Mouse (Mus musculus) CH12.LX (cell line): ENCODE data around the gene Cers6. TPM values are rescaled to one million over a fixed set of nuclear protein-coding genes. Genes with fewer than 3 reads are reported as not detected.

Experiments used
- DNase-seq: peaks from one replicate; pipeline ENCODE4 v3.0.0-alpha.2; 2013; ENCODE audit errors: extremely low read depth
- H3K27ac ChIP-seq: 2 replicates; pipeline ENCODE4 v1.5.1; 2012; ENCODE audit warnings: low read depth, mild to moderate bottlenecking, control low read depth, moderate library complexity; ENCODE audit not compliant: insufficient read depth
- H3K27me3 ChIP-seq: replicated peaks from 2 replicates; pipeline ENCODE3; 2012; ENCODE audit warnings: inconsistent platforms
- H3K36me3 ChIP-seq, 2 experiments: replicated peaks in 1 of 2; 2 replicates each; pipeline versions ENCODE3 to v1.6.1; 2012; ENCODE audit warnings: inconsistent platforms in 1 of 2, low read length in 1 of 2, mild to moderate bottlenecking in 1 of 2, mixed read lengths in 1 of 2, moderate library complexity in 1 of 2; ENCODE audit not compliant: control insufficient read depth in 1 of 2, insufficient read depth in 1 of 2
- H3K4me1 ChIP-seq, 2 experiments: 2 replicates each; pipeline ENCODE4 v1.6.1; 2012; ENCODE audit warnings: inconsistent platforms in 1 of 2, moderate library complexity in 1 of 2; ENCODE audit not compliant: insufficient read depth in 2 of 2, control insufficient read depth in 1 of 2
- H3K4me2 ChIP-seq: 2 replicates; pipeline ENCODE4 v1.6.1; 2012; ENCODE audit warnings: low read depth, mild to moderate bottlenecking, control low read depth; ENCODE audit not compliant: poor library complexity, insufficient read depth, severe bottlenecking
- H3K4me3 ChIP-seq, 3 experiments: fragments of 150-350 bp in 1 of 3; sonication (generic) in 1 of 3; replicated peaks in 1 of 3; 2 replicates each; pipeline versions ENCODE3 to v1.5.1; 2011 to 2012; ENCODE audit warnings: low read depth in 2 of 3, low read length in 2 of 3, mild to moderate bottlenecking in 2 of 3, moderate library complexity in 2 of 3, control low read depth in 1 of 3, improper control_type of control experiment in 1 of 3, inconsistent platforms in 1 of 3, mixed read lengths in 1 of 3; ENCODE audit not compliant: poor library complexity in 1 of 3
- H3K79me2 ChIP-seq: replicated peaks from 2 replicates; pipeline ENCODE4 v1.6.1; 2012; ENCODE audit warnings: mild to moderate bottlenecking, moderate library complexity; ENCODE audit not compliant: control insufficient read depth, poor library complexity, insufficient read depth, severe bottlenecking; ENCODE audit errors: extremely low read depth
- H3K9ac ChIP-seq: 2 replicates; pipeline ENCODE4 v1.6.1; 2012; ENCODE audit warnings: low read depth, mild to moderate bottlenecking, control low read depth, moderate library complexity; ENCODE audit not compliant: insufficient read depth
- H3K9me3 ChIP-seq: replicated peaks from 2 replicates; pipeline ENCODE3; 2012; ENCODE audit warnings: low read length, inconsistent platforms, mixed read lengths
- CHD1 ChIP-seq: IDR thresholded peaks from 2 replicates; pipeline ENCODE4 v1.6.1; 2012; ENCODE audit warnings: low read depth, low read length, improper control_type of control experiment, inconsistent platforms
- CTCF ChIP-seq, 2 experiments: IDR thresholded peaks in 1 of 2; conservative IDR thresholded peaks in 1 of 2; 2 replicates each; pipeline ENCODE4 v1.5.1; 2011 to 2012; ENCODE audit warnings: low read depth in 2 of 2, low read length in 2 of 2, improper control_type of control experiment in 1 of 2, inconsistent platforms in 1 of 2, mild to moderate bottlenecking in 1 of 2, moderate library complexity in 1 of 2
- ELF1 ChIP-seq: IDR thresholded peaks from 2 replicates; pipeline ENCODE4 v1.6.1; 2014; ENCODE audit warnings: low read depth, mild to moderate bottlenecking, inconsistent platforms, low read length, improper control_type of control experiment
- ETS1 ChIP-seq: conservative IDR thresholded peaks from 2 replicates; pipeline ENCODE4 v1.6.1; 2012; ENCODE audit warnings: low read depth, mild to moderate bottlenecking, inconsistent platforms, low read length, improper control_type of control experiment, moderate library complexity
- HCFC1 ChIP-seq: IDR thresholded peaks from 2 replicates; pipeline ENCODE4 v1.6.1; 2012; ENCODE audit warnings: low read depth, mild to moderate bottlenecking, inconsistent platforms, low read length, improper control_type of control experiment
- IRF4 ChIP-seq: IDR thresholded peaks from 2 replicates; pipeline ENCODE4 v1.6.1; 2014; ENCODE audit warnings: low read depth, mild to moderate bottlenecking, inconsistent platforms, low read length, improper control_type of control experiment
- JUN ChIP-seq: IDR thresholded peaks from 2 replicates; pipeline ENCODE4 v1.6.1; 2011; ENCODE audit warnings: low read depth, mild to moderate bottlenecking, low read length, improper control_type of control experiment, moderate library complexity; ENCODE audit not compliant: insufficient read depth
- JUND ChIP-seq: conservative IDR thresholded peaks from 2 replicates; pipeline ENCODE4 v1.6.1; 2011; ENCODE audit warnings: low read depth, low read length, improper control_type of control experiment
- MAFK ChIP-seq: IDR thresholded peaks from 2 replicates; pipeline ENCODE4 v1.6.1; 2011; ENCODE audit warnings: low read length, improper control_type of control experiment; ENCODE audit not compliant: insufficient replicate concordance
- MAX ChIP-seq: IDR thresholded peaks from 2 replicates; pipeline ENCODE4 v1.6.1; 2011; ENCODE audit warnings: low read length, improper control_type of control experiment
- MEF2A ChIP-seq: IDR thresholded peaks from 2 replicates; pipeline ENCODE4 v1.6.1; 2014; ENCODE audit warnings: low read depth, mild to moderate bottlenecking, inconsistent platforms, low read length, improper control_type of control experiment, borderline replicate concordance
- MXI1 ChIP-seq: IDR thresholded peaks from 2 replicates; pipeline ENCODE4 v1.6.1; 2011; ENCODE audit warnings: mild to moderate bottlenecking, low read depth, low read length, improper control_type of control experiment
- MYC ChIP-seq: IDR thresholded peaks from 2 replicates; pipeline ENCODE4 v1.6.1; 2011; ENCODE audit warnings: low read depth, mild to moderate bottlenecking, improper control_type of control experiment, low read length
- NELFE ChIP-seq: IDR thresholded peaks from 2 replicates; pipeline ENCODE4 v1.6.1; 2011; ENCODE audit warnings: low read depth, low read length, improper control_type of control experiment
- POLR2A ChIP-seq: IDR thresholded peaks from 2 replicates; pipeline ENCODE4 v1.6.1; 2011; ENCODE audit warnings: low read depth, mild to moderate bottlenecking, improper control_type of control experiment, low read length
- RAD21 ChIP-seq: IDR thresholded peaks from 2 replicates; pipeline ENCODE4 v1.6.1; 2011; ENCODE audit warnings: low read depth, mild to moderate bottlenecking, low read length, improper control_type of control experiment, moderate library complexity
- RCOR1 ChIP-seq: conservative IDR thresholded peaks from 2 replicates; pipeline ENCODE4 v1.6.1; 2012; ENCODE audit warnings: low read depth, mild to moderate bottlenecking, inconsistent platforms, low read length, improper control_type of control experiment
- SMC3 ChIP-seq: IDR thresholded peaks from 2 replicates; pipeline ENCODE4 v1.6.1; 2011; ENCODE audit warnings: low read depth, low read length, improper control_type of control experiment
- TBP ChIP-seq: conservative IDR thresholded peaks from 2 replicates; pipeline ENCODE4 v1.6.1; 2011; ENCODE audit warnings: low read depth, low read length, improper control_type of control experiment
- TCF12 ChIP-seq: IDR thresholded peaks from 2 replicates; pipeline ENCODE4 v1.6.1; 2014; ENCODE audit warnings: low read depth, mild to moderate bottlenecking, inconsistent platforms, low read length, improper control_type of control experiment
- UBTF ChIP-seq: IDR thresholded peaks from 2 replicates; pipeline ENCODE4 v1.6.1; 2012; ENCODE audit warnings: low read depth, mild to moderate bottlenecking, inconsistent platforms, low read length, improper control_type of control experiment, moderate library complexity
- USF2 ChIP-seq: conservative IDR thresholded peaks from 2 replicates; pipeline ENCODE4 v1.6.1; 2011; ENCODE audit warnings: low read depth, low read length, improper control_type of control experiment
- ZC3H11A ChIP-seq: IDR thresholded peaks from 2 replicates; pipeline ENCODE4 v1.6.1; 2012; ENCODE audit warnings: low read depth, mild to moderate bottlenecking, inconsistent platforms, low read length, improper control_type of control experiment
- ZMIZ1 ChIP-seq: IDR thresholded peaks from 2 replicates; pipeline ENCODE4 v1.6.1; 2012; ENCODE audit warnings: low read depth, mild to moderate bottlenecking, inconsistent platforms, low read length, improper control_type of control experiment
- ZNF384 ChIP-seq: IDR thresholded peaks from 2 replicates; pipeline ENCODE4 v1.6.1; 2012; ENCODE audit warnings: low read depth, low read length, improper control_type of control experiment, inconsistent platforms
- dilution Hi-C: fragments of 300-500 bp; cut with MboI; formaldehyde crosslinking; loops from 2 replicates; pipeline ENCODE4 v1.14.3; 2020; ENCODE audit warnings: low sequenced_read_pairs; ENCODE audit not compliant: extremely low pct_unique_long_range_greater_than_20kb, extremely low pct_ligation_motif_present
- in situ Hi-C: fragments of 300-500 bp; cut with MboI; formaldehyde crosslinking; loops from 3 replicates; pipeline ENCODE4 v1.14.3; 2019; ENCODE audit warnings: low sequenced_read_pairs, low pct_ligation_motif_present, low pct_unique_long_range_greater_than_20kb, mixed read lengths
- polyA plus RNA-seq: library from polyadenylated mRNA; unstranded; fragments of >175 nt; gene quantifications from 2 replicates; pipeline ENCODE4 v1.2.1, GENCODE M21; 2012; ENCODE audit warnings: low read depth; ENCODE audit not compliant: insufficient read length
- total RNA-seq, 2 experiments: library from RNA; depleted of rRNA; stranded (reverse); fragments of 300-350 nt in 1 of 2; fragments of >200 nt in 1 of 2; gene quantifications; 2 replicates each; pipeline ENCODE4 v1.2.3; 2012 to 2014

Gene Cers6
- total and polyA plus RNA-seq, 3 experiments: not detected

DNA sequence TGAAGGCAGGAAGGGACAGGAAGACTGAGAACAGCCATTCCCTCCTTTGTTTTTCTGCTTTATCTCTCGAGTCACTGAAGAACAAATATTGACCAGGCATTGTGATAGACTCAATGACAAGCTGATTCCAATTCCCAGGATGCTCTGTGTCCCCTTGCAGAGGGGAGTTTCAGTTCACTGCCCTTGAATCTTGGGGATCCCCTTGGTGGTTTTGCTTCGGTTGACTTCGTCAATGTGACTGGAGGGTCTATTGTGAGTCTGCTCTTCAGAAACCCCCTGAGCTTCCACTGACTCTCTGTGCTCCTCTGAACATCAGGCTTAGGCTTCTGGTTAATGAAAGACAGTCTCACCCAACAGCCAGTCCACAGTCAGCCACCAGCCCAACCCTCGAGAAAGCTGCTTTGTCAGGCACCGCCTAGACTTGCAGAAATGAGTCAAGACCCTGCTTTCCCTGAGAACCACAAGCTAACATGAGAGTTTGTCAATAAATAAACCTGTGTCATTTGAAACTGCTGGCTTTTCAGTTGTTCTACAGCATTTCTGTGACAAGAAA is 271.3 kb downstream of the Cers6 start:
- no peak for TF ChIP-seq IRF4
- no peak for TF ChIP-seq JUN
- no peak for TF ChIP-seq MXI1
- no peak for TF ChIP-seq TCF12
- no peak for TF ChIP-seq NELFE
- TF ChIP-seq MYC: no peak
- no peak for TF ChIP-seq ELF1
- no peak for TF ChIP-seq RCOR1
- TF ChIP-seq CTCF (conservative IDR thresholded peaks at IDR 0.05 in 1 of 2, IDR thresholded peaks at IDR 0.05 in 1 of 2; ENCODE audit: low read depth in 2 of 2, low read length in 2 of 2): no peak
- no peak for TF ChIP-seq UBTF
- no peak for TF ChIP-seq CHD1
- no peak for TF ChIP-seq RAD21
- no peak for TF ChIP-seq JUND
- TF ChIP-seq SMC3: no peak
- TF ChIP-seq MAX: no peak
- H3K4me3 ChIP-seq: no peak overlapping the region
- in situ Hi-C loops (no loop called here), dilution Hi-C loops (no loop called here)
- H3K9me3 ChIP-seq: no peaks in the 10 kb centered on the region
- peaks cover 3 to 40% of the 10 kb centered on the region in 2 experiments; a peak in 3 of 4 replicates for H3K4me1 ChIP-seq
- peak; percentile 28 for DNase-seq
- H3K27me3 ChIP-seq: no peaks in the 10 kb centered on the region
- H3K27ac ChIP-seq: no peak overlapping the region
- H3K4me2 ChIP-seq: peak overlapping the region; percentile 9; the same call in 1 of the 2 replicates
- no peak overlapping the region for H3K9ac ChIP-seq
- H3K36me3 ChIP-seq: no peaks in the 10 kb centered on the region
- no peaks in the 10 kb centered on the region for H3K79me2 ChIP-seq

DNA sequence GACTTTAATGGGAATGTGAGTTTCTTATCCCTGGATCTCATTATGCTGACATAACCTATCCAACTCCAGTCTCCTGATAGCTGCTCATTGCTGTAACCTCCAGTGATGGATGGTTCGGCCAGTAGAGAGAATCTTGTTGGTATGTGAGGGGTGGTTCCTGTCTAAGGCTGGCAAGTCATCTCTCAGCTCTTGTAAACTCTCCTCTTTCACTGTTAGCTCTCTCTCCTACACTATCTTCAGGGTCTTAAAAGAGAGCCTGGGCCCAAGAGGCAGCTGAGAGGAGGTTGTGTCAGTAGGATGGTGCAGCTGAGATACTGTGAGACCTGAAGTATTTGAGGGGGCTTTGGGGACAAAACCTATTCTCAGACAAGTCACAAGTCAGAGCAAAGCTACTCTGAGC is 272.9 kb downstream of the Cers6 start:
- Histone ChIP-seq H3K4me2 (no peak overlapping the region), H3K36me3 (no peaks in the 10 kb centered on the region), H3K79me2 (no peaks in the 10 kb centered on the region), H3K4me3 (no peak overlapping the region), H3K27me3 (no peaks in the 10 kb centered on the region), H3K4me1 (peaks cover 0 to 35% of the 10 kb centered on the region in 2 experiments; a peak in 3 of 4 replicates), H3K9ac (no peak overlapping the region), H3K27ac (no peak overlapping the region), H3K9me3 (no peaks in the 10 kb centered on the region)
- dilution Hi-C loops: no loop called here
- in situ Hi-C loops: no loop called here
- DNase-seq: no peak
- no peak for TF ChIP-seq JUN
- no peak for TF ChIP-seq IRF4
- TF ChIP-seq TBP: no peak
- no peak for TF ChIP-seq MEF2A
- no peak for TF ChIP-seq SMC3
- no peak for TF ChIP-seq ZC3H11A
- no peak for TF ChIP-seq RCOR1
- TF ChIP-seq POLR2A: no peak
- no peak for TF ChIP-seq ELF1
- no peak for TF ChIP-seq ETS1
- TF ChIP-seq JUND: no peak
- TF ChIP-seq MAFK: no peak
- TF ChIP-seq HCFC1: no peak
- TF ChIP-seq USF2: no peak
- no peak for TF ChIP-seq MYC
- no peak for TF ChIP-seq MAX
- no peak for TF ChIP-seq ZMIZ1
- TF ChIP-seq ZNF384: no peak
- TF ChIP-seq MXI1: no peak
